Mouse (Mus musculus) liver, postnatal 0 days (tissue): Measurements from ENCODE around the gene Tecr. TPM values are rescaled to one million over a fixed set of nuclear protein-coding genes. Genes with fewer than 3 reads are reported as not detected.
"Not testable (repeated sequence)": the region's sequence is repeated elsewhere in the genome, so short reads cannot be mapped to it uniquely, and the experiment has no call there.

Source experiments
- ATAC-seq: fragments of 200-750 bp; cut with Nextera tagmentation; 2 replicates; pipeline ENCODE4 v1.8.0; 2017; ENCODE audit warnings: mild to moderate bottlenecking, moderate library complexity
- DNase-seq: peaks from one replicate; pipeline ENCODE4 v3.0.0-alpha.2; 2016
- H3K27ac ChIP-seq: fragments of 300-500 bp; sonication (generic); 2 replicates; pipeline ENCODE4 v1.5.1; 2014; ENCODE audit warnings: antibody characterized with exemption, moderate library complexity, mild to moderate bottlenecking, low read depth
- H3K27me3 ChIP-seq: fragments of 300-500 bp; sonication (generic); 2 replicates; pipeline ENCODE4 v1.6.1; 2014; ENCODE audit warnings: low read length, control low read depth, mixed read lengths; ENCODE audit not compliant: insufficient read depth
- H3K36me3 ChIP-seq: fragments of 300-500 bp; sonication (generic); replicated peaks from 2 replicates; pipeline ENCODE4 v1.6.1; 2014; ENCODE audit warnings: mild to moderate bottlenecking, control low read depth, low read length, moderate library complexity, mixed read lengths; ENCODE audit not compliant: insufficient read depth
- H3K4me1 ChIP-seq: fragments of 300-500 bp; sonication (generic); 2 replicates; pipeline ENCODE4 v1.6.1; 2014; ENCODE audit warnings: antibody characterized with exemption, mild to moderate bottlenecking, control low read depth; ENCODE audit not compliant: insufficient read depth
- H3K4me2 ChIP-seq: fragments of 300-500 bp; sonication (generic); 2 replicates; pipeline ENCODE4 v1.6.1; 2014; ENCODE audit warnings: low read depth, mild to moderate bottlenecking, low read length, moderate library complexity, mixed read lengths
- H3K4me3 ChIP-seq: fragments of 300-500 bp; sonication (generic); 2 replicates; pipeline ENCODE4 v1.5.1; 2014; ENCODE audit warnings: low read depth, low read length
- H3K9ac ChIP-seq: fragments of 300-500 bp; sonication (generic); replicated peaks from 2 replicates; pipeline ENCODE4 v1.6.1; 2014; ENCODE audit warnings: mild to moderate bottlenecking, moderate library complexity
- H3K9me3 ChIP-seq: fragments of 300-500 bp; sonication (generic); 2 replicates; pipeline ENCODE4 v1.6.1; 2016; ENCODE audit warnings: mild to moderate bottlenecking, control low read depth, low read length, mixed read lengths
- CTCF ChIP-seq: sonication (generic); IDR thresholded peaks from 2 replicates; pipeline ENCODE4 v1.5.1; 2016; ENCODE audit warnings: antibody characterized with exemption, low read depth
- EP300 ChIP-seq: IDR thresholded peaks from 2 replicates; pipeline ENCODE4 v1.6.1; 2016; ENCODE audit warnings: antibody characterized with exemption, low read depth, mild to moderate bottlenecking
- WGBS: fragments of 180-500 bp; shearing (Covaris S2); extraction: QIAGEN DNeasy Blood & Tissue Kit; methylation state at CpG from one replicate; pipeline ENCODE4 v1.1.7; 2014; ENCODE audit not compliant: insufficient replicate concordance; 5-methylcytosine and 5-hydroxymethylcytosine counted together
- polyA plus RNA-seq: library from polyadenylated mRNA; unstranded; fragments of >200 nt; fragmentation: Nextera tagmentation; extraction: Ambion mirVana; gene quantifications from 2 replicates; pipeline ENCODE4 v1.2.1, GENCODE M21; 2015

Gene Tecr
- polyA plus RNA-seq, 1 experiment from 2014 or later, result 258 TPM

DNA sequence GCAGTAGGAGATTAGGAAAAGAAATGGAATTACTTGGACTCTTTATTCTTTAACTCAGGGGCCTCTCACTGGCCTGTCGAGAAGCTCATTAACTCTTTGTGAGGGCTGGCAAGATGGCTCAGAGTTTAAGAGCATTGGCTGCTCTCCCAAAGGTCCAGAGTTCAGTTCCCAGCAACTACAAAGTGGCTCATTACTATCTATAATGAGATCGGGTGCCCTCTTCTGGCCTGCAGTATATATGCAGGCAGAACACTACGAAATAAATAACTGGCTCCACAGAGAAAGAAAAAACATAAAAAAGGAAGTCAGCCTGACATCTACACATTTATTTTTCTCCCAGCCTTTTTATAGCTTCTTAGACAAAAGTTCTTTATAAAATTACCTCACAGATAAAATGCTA lies 11.4 kb downstream of the Tecr start:
- DNase-seq, result no peak
- H3K27ac ChIP-seq, result no peak overlapping the region
- 25% methylated on average over 3 of the region's 3 CpGs for WGBS

GRCm38 (mm10) chr8:83595050-83595345 lies 12.8 kb downstream of the Tecr start:
- DNase-seq, H3K36me3 ChIP-seq, H3K9me3 ChIP-seq, H3K27me3 ChIP-seq: not testable (repeated sequence)
- 40% methylated on average over 3 of the region's 3 CpGs for WGBS
- TF ChIP-seq CTCF, result peak; percentile 44
- Histone ChIP-seq H3K4me2 (peak overlapping the region; percentile 94), H3K4me3 (peak overlapping the region; percentile 76), H3K27ac (peak overlapping the region; percentile 94), H3K9ac (peak overlapping the region; percentile 63; the same call in 1 of the 2 replicates), H3K4me1 (peaks cover 25% of the 10 kb centered on the region)
- ATAC-seq, result peak; percentile 0; the same call in 1 of the 2 replicates

More for the DNA sequence above, 11.4 kb downstream of the Tecr start:
- TF ChIP-seq EP300, result no peak
- peak; percentile 67 for TF ChIP-seq CTCF
- no peak overlapping the region for H3K9ac ChIP-seq
- no peak overlapping the region for H3K4me2 ChIP-seq
- H3K4me1 ChIP-seq, result peaks cover 30% of the 10 kb centered on the region
- no peak overlapping the region for H3K4me3 ChIP-seq
- 0 out of 2 replicates have a peak, but pooled peaks cover 2% of the 10 kb centered on the region for H3K36me3 ChIP-seq
- no peak for ATAC-seq
- H3K9me3 ChIP-seq, result no peaks in the 10 kb centered on the region
- H3K27me3 ChIP-seq, result no peaks in the 10 kb centered on the region

DNA sequence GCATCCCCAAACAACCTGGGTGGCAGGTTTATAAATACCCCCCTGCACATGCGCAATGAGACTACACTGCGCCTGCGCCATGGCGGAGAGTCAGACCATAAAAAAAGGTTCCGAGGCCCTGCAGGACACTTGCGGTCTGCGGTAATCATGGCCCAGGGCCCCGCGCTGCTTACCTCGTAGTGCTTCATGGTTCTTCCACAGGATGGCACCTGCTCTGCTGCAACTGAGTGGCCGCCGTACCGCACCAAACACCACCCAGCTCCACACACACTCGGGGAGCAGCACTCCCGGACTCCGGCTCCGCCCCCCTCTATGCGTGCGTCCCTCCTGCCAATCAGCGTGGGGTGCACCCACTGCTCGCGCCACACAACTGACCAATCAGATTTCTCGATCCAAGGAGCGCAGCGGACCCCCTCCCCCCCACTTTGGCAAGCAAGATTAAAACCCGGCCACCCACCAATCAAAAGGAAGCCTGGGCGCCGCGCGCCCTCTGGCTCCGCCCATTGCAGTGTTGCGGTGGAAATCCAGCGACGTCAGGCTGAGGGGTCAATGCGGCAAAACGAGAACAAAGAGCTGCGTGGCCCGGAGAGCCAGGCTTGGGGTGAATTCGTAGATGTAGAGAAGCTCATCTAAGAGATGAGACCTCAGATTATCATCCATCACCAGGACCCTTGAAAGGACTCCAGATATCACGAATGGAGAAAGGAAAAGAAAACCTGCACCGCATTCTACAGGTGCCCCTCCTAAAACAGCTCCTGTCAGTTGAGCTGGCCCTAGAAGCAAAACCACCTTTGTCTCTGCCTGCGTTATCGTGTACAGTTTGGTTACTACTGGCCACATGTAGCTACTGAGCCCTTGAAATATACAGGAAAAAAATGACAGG lies 13.4 kb downstream of the Tecr start:
- Histone ChIP-seq H3K36me3 (0 out of 2 replicates have a peak, but pooled peaks cover 2% of the 10 kb centered on the region), H3K4me1 (peaks cover 20% of the 10 kb centered on the region), H3K9me3 (no peaks in the 10 kb centered on the region), H3K27ac (peak overlapping the region; percentile 94), H3K4me3 (peak overlapping the region; percentile 76), H3K27me3 (no peaks in the 10 kb centered on the region), H3K4me2 (peak overlapping the region; percentile 94), H3K9ac (peak overlapping the region; percentile 82)
- ATAC-seq (peak; percentile 99), DNase-seq (peak; percentile 98)
- TF ChIP-seq CTCF (no peak), EP300 (no peak)
- under 1% methylated on average over 43 of the region's 43 CpGs for WGBS

DNA sequence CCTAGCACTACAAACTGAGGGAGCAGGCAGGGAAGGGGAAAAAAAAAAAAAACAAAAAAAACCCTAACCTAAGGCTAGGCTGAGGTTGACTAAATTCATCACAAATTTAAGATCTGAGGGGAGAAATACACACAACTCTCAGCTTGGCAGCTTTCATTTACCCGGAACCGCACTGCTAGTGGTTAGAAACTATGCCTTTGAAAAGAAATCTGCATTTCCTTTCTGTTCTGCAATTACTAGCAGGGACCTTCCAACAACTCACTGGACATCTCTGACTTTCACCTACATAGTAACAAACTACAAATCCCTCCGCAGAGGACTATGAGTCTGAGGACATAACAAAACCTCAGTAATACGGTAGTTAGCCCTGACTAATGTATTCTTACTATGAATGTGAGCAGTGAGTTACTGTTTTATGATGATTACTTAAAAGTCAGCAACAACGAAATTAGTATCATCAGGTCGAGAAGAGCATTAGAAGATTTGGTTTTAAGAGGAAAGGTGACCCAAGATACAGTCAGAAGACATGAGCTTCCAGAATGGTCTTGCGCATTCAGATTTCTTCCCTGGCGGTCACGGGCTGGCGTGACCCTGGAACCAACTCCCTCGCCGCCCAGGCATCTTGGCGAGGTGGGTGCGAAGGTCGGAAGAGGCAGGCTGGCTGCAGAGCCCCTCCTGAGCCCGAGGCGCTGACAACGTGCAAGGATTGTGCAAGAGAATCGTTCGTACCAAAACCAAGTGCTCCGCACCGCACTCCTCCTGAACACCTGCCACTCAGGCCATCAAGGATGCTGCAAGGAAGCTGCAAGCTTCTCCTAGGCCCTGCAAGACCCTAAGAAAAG lies 14.2 kb downstream of the Tecr start:
- DNase-seq, result no peak
- Histone ChIP-seq H3K9me3 (no peaks in the 10 kb centered on the region), H3K9ac (peak overlapping the region; percentile 82), H3K36me3 (0 out of 2 replicates have a peak, but pooled peaks cover 2% of the 10 kb centered on the region), H3K4me2 (peak overlapping the region; percentile 94), H3K27me3 (no peaks in the 10 kb centered on the region), H3K27ac (peak overlapping the region; percentile 94), H3K4me3 (peak overlapping the region; percentile 76), H3K4me1 (peaks cover 13% of the 10 kb centered on the region)
- no peak for TF ChIP-seq EP300
- TF ChIP-seq CTCF, result no peak
- ATAC-seq, result peak; percentile 13
- 4% methylated on average over 22 of the region's 22 CpGs for WGBS

DNA sequence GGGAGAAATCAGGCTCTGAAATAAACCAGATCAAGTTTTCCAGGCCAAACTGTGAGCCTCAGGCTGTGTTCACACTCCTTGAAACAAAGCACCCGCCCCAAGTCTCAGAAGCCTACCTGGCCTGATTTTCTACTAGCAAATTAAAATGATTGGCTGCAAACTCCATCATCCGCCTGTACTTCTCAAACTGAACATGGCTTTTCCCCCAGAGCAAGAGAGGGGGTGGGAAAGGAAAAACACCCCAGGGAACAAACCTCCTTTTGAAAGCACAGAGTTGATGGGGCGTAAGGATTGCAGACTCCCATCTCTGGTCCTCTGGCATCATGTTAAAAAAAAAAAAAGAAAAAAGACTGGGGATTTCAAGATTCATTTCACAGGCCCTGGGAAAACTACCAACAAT lies 15.1 kb downstream of the Tecr start:
- H3K27ac ChIP-seq, result no peak overlapping the region
- peaks cover 18% of the 10 kb centered on the region for H3K4me1 ChIP-seq
- peak overlapping the region; percentile 94 for H3K4me2 ChIP-seq
- TF ChIP-seq EP300 (no peak), CTCF (no peak)
- peak overlapping the region; percentile 42; the same call in 1 of the 2 replicates for H3K9ac ChIP-seq
- DNase-seq (no peak), ATAC-seq (no peak)
- 79% methylated on average over 3 of the region's 3 CpGs for WGBS
- 0 out of 2 replicates have a peak, but pooled peaks cover 2% of the 10 kb centered on the region for H3K36me3 ChIP-seq
- H3K4me3 ChIP-seq, result 0 out of 2 replicates have a peak overlapping the region, but pooled peaks have one; percentile 76
- H3K9me3 ChIP-seq, result no peaks in the 10 kb centered on the region
- no peaks in the 10 kb centered on the region for H3K27me3 ChIP-seq
